Mouse (Mus musculus) heart, postnatal 0 days (tissue): ENCODE data around the gene Brd3os. TPM values are rescaled to one million over a fixed set of nuclear protein-coding genes. Genes with fewer than 3 reads are reported as not detected.

Experiments
- ATAC-seq: fragments of 200-750 bp; cut with Nextera tagmentation; 2 replicates; pipeline ENCODE4 v1.8.0; 2017; ENCODE audit warnings: low read depth, moderate number of reproducible peaks, moderate library complexity; ENCODE audit not compliant: insufficient read depth
- DNase-seq: peaks from one replicate; pipeline ENCODE4 v3.0.0-alpha.2; 2016; ENCODE audit warnings: low spot score
- H3K27ac ChIP-seq: fragments of 300-500 bp; sonication (generic); 2 replicates; pipeline ENCODE4 v1.5.1; 2014; ENCODE audit warnings: low read depth, mild to moderate bottlenecking
- H3K27me3 ChIP-seq: fragments of 300-500 bp; sonication (generic); 2 replicates; pipeline ENCODE4 v1.6.1; 2014; ENCODE audit warnings: low read length, mixed read lengths; ENCODE audit not compliant: control insufficient read depth, insufficient read depth
- H3K36me3 ChIP-seq: fragments of 300-500 bp; sonication (generic); replicated peaks from 2 replicates; pipeline ENCODE4 v1.6.1; 2014; ENCODE audit warnings: low read length, mixed read lengths; ENCODE audit not compliant: control insufficient read depth, insufficient read depth
- H3K4me1 ChIP-seq: fragments of 300-500 bp; sonication (generic); 2 replicates; pipeline ENCODE4 v1.6.1; 2014; ENCODE audit warnings: antibody characterized with exemption; ENCODE audit not compliant: control insufficient read depth, insufficient read depth
- H3K4me2 ChIP-seq: fragments of 300-500 bp; sonication (generic); 2 replicates; pipeline ENCODE4 v1.6.1; 2014; ENCODE audit warnings: low read depth, mild to moderate bottlenecking, low read length, moderate library complexity
- H3K4me3 ChIP-seq: fragments of 300-500 bp; sonication (generic); 2 replicates; pipeline ENCODE4 v1.5.1; 2014; ENCODE audit warnings: low read depth, low read length
- H3K9ac ChIP-seq: fragments of 300-500 bp; sonication (generic); replicated peaks from 2 replicates; pipeline ENCODE4 v1.6.1; 2014; ENCODE audit warnings: low read depth, low read length, mixed read lengths
- H3K9me3 ChIP-seq: fragments of 300-500 bp; sonication (generic); replicated peaks from 2 replicates; pipeline ENCODE4 v1.6.1; 2016; ENCODE audit warnings: low read length; ENCODE audit not compliant: control insufficient read depth
- CTCF ChIP-seq: IDR thresholded peaks from 2 replicates; pipeline ENCODE4 v1.5.1; 2016; ENCODE audit warnings: antibody characterized with exemption, control low read depth, low read depth
- EP300 ChIP-seq: IDR thresholded peaks from 2 replicates; pipeline ENCODE4 v1.6.1; 2016; ENCODE audit warnings: antibody characterized with exemption, low read depth
- WGBS: fragments of 180-500 bp; shearing (Covaris S2); extraction: QIAGEN DNeasy Blood & Tissue Kit; methylation state at CpG from one replicate; pipeline ENCODE4 v1.1.7; 2014; 5-methylcytosine and 5-hydroxymethylcytosine counted together
- polyA plus RNA-seq: library from polyadenylated mRNA; unstranded; fragments of >200 nt; fragmentation: Nextera tagmentation; extraction: Ambion mirVana; gene quantifications from 2 replicates; pipeline ENCODE4 v1.2.1, GENCODE M21; 2015
- total RNA-seq: library from RNA; depleted of rRNA; stranded (reverse); fragments of >200 nt; gene quantifications from 2 replicates; pipeline ENCODE4 v1.2.3, GENCODE M21; 2014; ENCODE audit warnings: low replicate concordance

Gene Brd3os
- total and polyA plus RNA-seq, 2 experiments from 2014 or later = 0.11 to 1.9 TPM

GRCm38 (mm10) chr2:27404375-27405093 is 37.6 kb upstream of the Brd3os start:
- Histone ChIP-seq H3K9me3 (no peaks in the 10 kb centered on the region), H3K4me2 (no peak overlapping the region), H3K27me3 (no peaks in the 10 kb centered on the region), H3K27ac (no peak overlapping the region), H3K4me1 (peaks cover 9% of the 10 kb centered on the region), H3K4me3 (no peak overlapping the region), H3K36me3 (no peaks in the 10 kb centered on the region), H3K9ac (no peak overlapping the region)
- no peak for TF ChIP-seq EP300
- ATAC-seq (no peak), DNase-seq (no peak)
- 67% methylated on average over 6 of the region's 6 CpGs for WGBS

GRCm38 (mm10) chr2:27405094-27405884 is 36.8 kb upstream of the Brd3os start:
- no peak overlapping the region for H3K27ac ChIP-seq
- no peak for DNase-seq

GRCm38 (mm10) chr2:27406928-27407327 is 35.2 kb upstream of the Brd3os start:
- Histone ChIP-seq H3K27ac (no peak overlapping the region), H3K9me3 (no peaks in the 10 kb centered on the region), H3K4me3 (no peak overlapping the region), H3K27me3 (no peaks in the 10 kb centered on the region), H3K4me1 (peaks cover 9% of the 10 kb centered on the region), H3K9ac (no peak overlapping the region), H3K36me3 (no peaks in the 10 kb centered on the region), H3K4me2 (no peak overlapping the region)
- no peak for TF ChIP-seq CTCF
- TF ChIP-seq EP300 = no peak
- DNase-seq = no peak
- no peak for ATAC-seq
- WGBS = 68% methylated on average over 5 of the region's 5 CpGs

More at GRCm38 (mm10) chr2:27405094-27405884, 36.8 kb upstream of the Brd3os start:
- H3K9me3 ChIP-seq = no peaks in the 10 kb centered on the region
- ATAC-seq = no peak
- TF ChIP-seq CTCF = no peak
- no peak for TF ChIP-seq EP300
- H3K4me1 ChIP-seq = peaks cover 9% of the 10 kb centered on the region
- no peaks in the 10 kb centered on the region for H3K27me3 ChIP-seq
- no peaks in the 10 kb centered on the region for H3K36me3 ChIP-seq
- no peak overlapping the region for H3K4me2 ChIP-seq
- H3K4me3 ChIP-seq = no peak overlapping the region
- 68% methylated on average over 5 of the region's 5 CpGs for WGBS
- no peak overlapping the region for H3K9ac ChIP-seq

- H3K36me3 ChIP-seq = no peaks in the 10 kb centered on the region
- H3K27ac ChIP-seq = no peak overlapping the region
- 65% methylated on average over 3 of the region's 3 CpGs for WGBS
- H3K4me1 ChIP-seq = peaks cover 9% of the 10 kb centered on the region
- H3K9ac ChIP-seq = no peak overlapping the region
- ATAC-seq (no peak), DNase-seq (no peak)
- no peak for TF ChIP-seq EP300
- TF ChIP-seq CTCF = no peak
- no peak overlapping the region for H3K4me3 ChIP-seq
- no peaks in the 10 kb centered on the region for H3K27me3 ChIP-seq
- H3K4me2 ChIP-seq = no peak overlapping the region
- H3K9me3 ChIP-seq = no peaks in the 10 kb centered on the region
These were observed 33.9 kb upstream of the Brd3os start for GRCm38 (mm10) chr2:27408194-27408593.

- no peak overlapping the region for H3K27ac ChIP-seq
- TF ChIP-seq CTCF (no peak), EP300 (no peak)
- no peak overlapping the region for H3K4me3 ChIP-seq
- H3K4me1 ChIP-seq = peaks cover 16% of the 10 kb centered on the region
- no peak overlapping the region for H3K9ac ChIP-seq
- no peaks in the 10 kb centered on the region for H3K27me3 ChIP-seq
- 78% methylated on average over 6 of the region's 6 CpGs for WGBS
- no peaks in the 10 kb centered on the region for H3K9me3 ChIP-seq
- H3K4me2 ChIP-seq = no peak overlapping the region
- DNase-seq = no peak
- no peak for ATAC-seq
- no peaks in the 10 kb centered on the region for H3K36me3 ChIP-seq
These were observed 31.5 kb upstream of the Brd3os start for GRCm38 (mm10) chr2:27410518-27411140.
